Mouse (Mus musculus) MN1 (cell line): ENCODE data around the gene Olfr1329.
"Not testable (repeated sequence)": the region's sequence is repeated elsewhere in the genome, so short reads cannot be mapped to it uniquely, and the experiment has no call there.

Experiments used
- DNase-seq: peaks from one replicate; pipeline ENCODE4 v3.0.0-alpha.2; 2016; ENCODE audit warnings: low spot score

The Olfr1329 gene

GRCm38 (mm10) chr4:118917365-118917764, at the start of gene Olfr1329:
Gene Olfr1329, minus strand, starts transcription at chr4:118917465.
- not testable (repeated sequence) for DNase-seq

- no peak for DNase-seq
Measured at GRCm38 (mm10) chr4:118961141-118961628, 43.9 kb upstream of the Olfr1329 start, which contains the start of gene Lao1. Gene Lao1, plus strand, starts transcription at chr4:118961578.

GRCm38 (mm10) chr4:118958812-118959211, 41.5 kb upstream of the Olfr1329 start:
- DNase-seq: no peak

GRCm38 (mm10) chr4:118938512-118938911, 21.2 kb upstream of the Olfr1329 start, which contains the start of gene Olfr1328:
Gene Olfr1328, minus strand, starts transcription at chr4:118938612.
- no peak for DNase-seq

- DNase-seq: not testable (repeated sequence)
Measured at GRCm38 (mm10) chr4:118931326-118931725, 14.1 kb upstream of the Olfr1329 start.

GRCm38 (mm10) chr4:118901981-118902380, 15.3 kb downstream of the Olfr1329 start:
- no peak for DNase-seq

- no peak for DNase-seq
Measured at GRCm38 (mm10) chr4:118888297-118888696, 29.0 kb downstream of the Olfr1329 start, which contains the start of gene Olfr1330. Gene Olfr1330, plus strand, starts transcription at chr4:118888597.

- no peak for DNase-seq
Measured at GRCm38 (mm10) chr4:118867566-118867965, 49.7 kb downstream of the Olfr1329 start.
